Mouse (Mus musculus) urinary bladder, postnatal 25 days (tissue): ENCODE results near the gene Il17a.
A peak's percentile ranks its signal among the peaks of the same experiment; 100 is the strongest.
"Not testable (repeated sequence)": the region's sequence is repeated elsewhere in the genome, so short reads cannot be mapped to it uniquely, and the experiment has no call there.

Experiments
- DNase-seq: peaks from one replicate; pipeline ENCODE4 v3.0.0; 2022; ENCODE audit warnings: low spot score

The Il17a gene

DNA sequence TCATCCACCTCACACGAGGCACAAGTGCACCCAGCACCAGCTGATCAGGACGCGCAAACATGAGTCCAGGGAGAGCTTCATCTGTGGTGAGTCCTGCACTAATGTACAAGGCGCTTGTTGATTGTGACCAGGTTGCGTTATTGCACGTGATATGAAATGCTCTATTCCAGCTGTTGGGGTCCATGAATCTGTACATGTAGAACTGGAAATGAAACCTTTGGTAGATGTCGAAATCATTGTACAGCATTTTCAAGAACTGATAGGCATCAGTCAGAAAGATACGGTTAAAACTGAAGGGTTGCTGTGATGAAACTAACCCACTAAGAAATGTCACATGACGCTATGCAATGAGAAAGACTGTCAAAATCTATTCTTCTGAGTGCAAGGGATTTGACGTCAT is at the start of gene Il17a:
Gene Il17a (plus strand): TSS at position 3 of the 400 bp plus-strand sequence.
- no peak for DNase-seq

DNA sequence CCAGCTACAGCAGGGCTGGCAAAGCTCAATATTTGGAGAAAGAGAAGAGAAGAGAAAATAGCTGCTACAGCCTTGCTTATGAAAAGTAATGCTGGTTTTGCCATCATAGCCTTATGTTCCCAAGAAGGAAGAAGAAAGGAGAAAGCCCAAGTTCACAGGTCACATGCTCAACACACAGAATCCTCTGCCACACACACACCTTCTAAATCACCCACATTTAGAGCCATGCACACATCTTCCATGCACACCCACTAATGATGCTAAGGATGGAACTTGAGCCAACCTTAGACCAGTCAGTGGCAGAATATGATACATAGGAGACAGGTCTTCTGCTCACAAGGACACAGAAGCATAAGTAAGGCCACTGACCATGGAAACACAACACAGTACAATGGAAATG is 47.9 kb upstream of the Il17a start:
- no peak for DNase-seq

DNA sequence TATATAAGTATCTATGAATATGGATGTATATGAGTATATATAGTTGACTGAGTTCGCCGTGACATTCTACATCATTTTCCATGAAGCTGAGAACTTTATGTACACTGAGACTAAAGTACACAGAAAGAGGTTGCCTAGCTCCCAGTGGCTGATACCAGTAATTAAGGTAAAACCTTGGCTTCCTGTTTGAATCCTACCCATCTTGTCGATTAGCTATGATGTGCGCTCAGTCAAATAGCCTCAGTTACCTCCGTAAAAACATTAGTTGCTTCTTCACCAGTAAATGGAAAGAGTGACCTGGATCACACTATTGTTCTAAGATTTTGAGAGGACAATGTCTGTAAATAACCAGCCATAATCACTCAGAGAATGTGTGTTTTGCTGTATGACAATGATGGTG is 47.3 kb upstream of the Il17a start:
- DNase-seq, result no peak

DNA sequence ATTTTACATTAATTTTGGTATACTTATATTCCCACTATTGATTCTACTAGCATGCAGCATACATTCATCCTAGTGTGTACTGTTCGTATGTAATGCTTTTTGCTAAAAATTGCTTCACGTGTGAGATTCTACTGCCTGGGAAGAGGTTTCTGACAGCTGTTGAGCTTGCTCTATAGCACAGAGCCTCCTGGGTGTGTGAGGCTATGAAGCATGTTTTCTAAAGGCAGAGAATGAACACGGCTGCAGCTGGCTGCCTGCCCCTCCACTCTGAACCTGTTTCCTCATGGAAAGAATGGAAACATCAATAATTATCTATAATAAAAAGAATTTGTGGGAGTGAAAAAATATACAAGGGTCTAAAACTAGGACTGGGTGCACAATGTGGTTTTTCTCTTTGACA is 46.9 kb upstream of the Il17a start:
- no peak for DNase-seq

DNA sequence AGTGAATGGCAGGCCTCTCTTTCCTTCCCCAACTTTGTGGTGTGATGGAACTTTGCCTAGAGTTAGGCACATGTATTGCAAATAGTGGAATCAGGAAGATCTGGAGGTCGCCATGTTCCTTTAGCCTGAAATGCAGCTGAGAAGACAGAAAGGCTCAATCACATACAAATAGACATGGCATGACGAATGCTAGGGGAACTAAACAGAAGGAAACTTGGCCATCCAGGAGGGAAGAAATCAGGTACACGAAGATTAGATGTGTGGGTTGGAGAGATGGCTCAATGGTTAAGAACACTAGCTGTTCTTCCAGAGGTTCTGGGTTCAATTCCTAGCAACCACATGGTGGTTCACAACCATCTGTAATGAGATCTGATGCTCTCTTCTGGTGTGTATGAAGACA is 46.3 kb upstream of the Il17a start:
- no peak for DNase-seq

DNA sequence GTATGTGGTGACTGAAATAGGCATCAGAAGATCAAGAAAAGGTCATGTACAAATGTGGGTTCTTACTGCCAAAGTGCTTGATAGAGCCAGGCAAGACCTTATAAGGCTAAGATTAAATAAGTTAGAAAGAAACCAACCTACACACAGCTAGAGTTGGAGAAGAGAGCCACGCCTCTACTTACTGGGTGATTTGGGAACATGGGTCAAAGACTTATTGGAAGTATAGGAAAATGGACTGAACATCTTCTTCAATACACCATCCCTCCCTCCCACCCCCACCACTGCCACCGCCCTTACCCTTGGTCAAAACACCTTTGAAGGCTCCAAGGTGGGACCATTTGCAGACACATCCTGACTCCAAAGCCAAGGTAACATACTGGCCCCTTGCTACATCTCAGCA is 45.3 kb upstream of the Il17a start:
- no peak for DNase-seq

DNA sequence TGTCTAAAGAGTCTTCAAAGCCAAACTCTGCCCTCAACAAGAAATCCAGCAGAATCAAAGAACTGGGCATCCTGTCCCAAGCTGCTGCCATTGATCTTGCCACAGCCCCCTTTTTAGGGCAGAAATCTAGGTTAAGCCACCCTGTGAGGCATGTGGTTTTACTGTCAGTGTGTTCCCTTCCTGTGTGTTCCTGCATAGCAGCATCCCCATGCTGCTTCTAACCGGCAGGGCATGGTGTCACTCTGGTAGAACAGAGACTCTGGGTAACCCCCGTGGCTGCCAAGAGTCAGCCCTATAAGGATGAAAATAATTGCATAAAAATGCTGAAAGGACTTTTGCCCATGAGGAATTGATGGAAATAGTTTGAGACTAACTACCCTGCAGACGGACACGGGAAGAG is 44.8 kb upstream of the Il17a start:
- DNase-seq, result no peak

DNA sequence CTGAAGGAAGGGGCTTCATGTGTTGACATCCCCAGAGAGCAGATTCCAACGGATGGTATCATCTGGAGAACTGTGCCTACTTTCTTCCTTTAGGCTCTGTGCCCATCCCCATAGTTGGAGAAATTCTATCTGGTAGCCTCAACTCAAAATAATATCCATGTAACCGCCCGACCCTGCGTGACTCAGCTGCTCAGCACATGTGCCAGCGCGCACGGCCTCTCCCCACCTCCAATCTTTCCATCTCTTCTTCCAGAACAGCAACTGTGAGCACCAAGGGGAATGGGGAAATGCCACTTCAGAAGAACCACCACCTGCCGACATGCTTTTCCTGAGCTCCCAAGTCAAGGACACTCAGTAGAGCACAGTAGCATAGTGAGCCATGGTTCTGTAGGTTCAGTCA is 39.4 kb upstream of the Il17a start:
- DNase-seq, result peak; percentile 5

DNA sequence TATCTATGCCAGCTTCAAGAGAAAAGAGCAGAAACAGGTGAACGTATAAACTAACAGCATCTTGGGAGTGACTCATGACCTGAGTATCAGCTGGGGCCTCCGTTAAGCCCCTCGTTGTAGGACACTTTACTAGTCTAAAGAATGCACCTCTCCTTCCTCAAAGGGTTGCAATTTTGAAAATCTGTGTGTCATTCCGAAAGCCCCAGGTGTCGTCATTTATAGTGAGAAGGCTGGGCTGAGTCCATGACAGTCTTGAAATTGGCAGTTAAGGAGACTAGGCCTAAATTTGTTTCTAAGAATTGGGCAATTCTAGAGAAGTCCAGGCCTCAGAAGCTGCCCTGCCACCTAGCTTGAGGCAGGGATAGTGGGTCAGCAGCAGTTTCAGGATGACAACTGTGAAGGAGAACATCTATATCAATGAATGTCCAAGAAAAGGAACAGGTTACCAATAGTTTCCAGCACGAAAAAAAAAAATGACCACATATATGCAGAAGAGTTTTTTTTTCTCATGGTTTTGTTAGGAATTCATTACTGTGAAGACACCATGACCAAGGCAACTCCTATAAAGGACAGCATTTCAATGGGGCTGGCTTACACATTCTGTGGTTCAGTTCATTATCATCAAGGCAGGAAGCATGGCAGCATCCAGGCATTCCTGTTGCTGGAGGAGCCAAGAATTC is 36.9 kb upstream of the Il17a start:
- no peak for DNase-seq

DNA sequence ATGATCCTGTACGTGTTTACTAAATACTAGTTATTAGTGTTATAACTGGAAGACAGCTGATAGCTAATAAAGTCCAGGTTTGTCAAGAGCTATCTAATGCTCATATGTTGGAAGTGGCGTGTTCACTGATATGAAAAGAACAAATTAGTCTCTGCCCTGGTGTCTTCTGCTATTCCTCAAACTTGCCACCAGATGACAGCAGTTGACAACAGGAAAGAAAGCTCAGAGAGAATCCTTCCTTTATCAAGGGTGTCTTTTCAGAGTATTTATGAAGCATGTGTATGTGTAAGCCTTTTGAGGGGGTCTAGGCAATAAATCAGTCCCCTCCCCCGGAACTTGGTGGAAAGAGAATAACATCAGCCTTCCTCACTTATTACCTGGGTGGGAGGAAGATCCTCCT is 30.7 kb upstream of the Il17a start:
- DNase-seq, result no peak

DNA sequence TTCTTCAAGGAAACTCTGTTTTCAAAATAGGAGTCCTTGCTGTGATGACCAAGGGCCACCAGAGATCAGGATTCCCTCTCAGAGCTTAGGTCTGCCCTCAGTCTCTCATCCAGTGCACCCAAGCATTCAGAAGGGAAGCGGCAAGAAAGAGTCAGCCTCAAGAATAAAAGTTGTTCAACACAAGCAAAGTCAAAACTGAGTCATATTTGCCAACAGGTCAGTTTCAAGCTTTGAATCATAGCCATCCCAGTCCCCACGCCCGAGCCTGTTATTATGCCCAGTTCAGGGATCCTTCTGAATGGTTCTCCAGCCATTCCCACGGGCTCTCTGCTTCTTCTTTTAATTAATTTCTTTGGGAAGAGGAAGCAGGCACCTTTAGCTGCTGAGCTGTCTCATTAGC is 5.9 kb downstream of the Il17a start:
- no peak for DNase-seq

DNA sequence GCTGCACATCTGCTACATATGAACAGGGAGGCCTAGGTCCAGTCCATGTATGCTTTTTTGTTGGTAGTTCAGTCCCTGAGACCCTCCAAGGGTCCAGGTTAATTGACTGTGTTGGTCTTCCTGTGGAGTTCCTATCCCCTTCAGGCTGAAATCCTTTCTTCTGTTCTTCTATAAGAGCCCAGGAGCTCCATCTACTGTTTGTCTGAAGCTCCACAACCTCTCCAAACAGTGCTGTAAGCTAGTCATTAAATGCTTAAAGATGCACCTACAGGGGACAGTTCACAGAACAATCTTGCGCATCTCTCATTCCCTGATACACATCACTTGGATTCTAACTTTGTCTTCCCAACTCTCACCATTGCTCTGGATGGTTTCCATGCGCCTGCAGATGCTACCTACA is 7.8 kb downstream of the Il17a start:
- DNase-seq, result no peak

DNA sequence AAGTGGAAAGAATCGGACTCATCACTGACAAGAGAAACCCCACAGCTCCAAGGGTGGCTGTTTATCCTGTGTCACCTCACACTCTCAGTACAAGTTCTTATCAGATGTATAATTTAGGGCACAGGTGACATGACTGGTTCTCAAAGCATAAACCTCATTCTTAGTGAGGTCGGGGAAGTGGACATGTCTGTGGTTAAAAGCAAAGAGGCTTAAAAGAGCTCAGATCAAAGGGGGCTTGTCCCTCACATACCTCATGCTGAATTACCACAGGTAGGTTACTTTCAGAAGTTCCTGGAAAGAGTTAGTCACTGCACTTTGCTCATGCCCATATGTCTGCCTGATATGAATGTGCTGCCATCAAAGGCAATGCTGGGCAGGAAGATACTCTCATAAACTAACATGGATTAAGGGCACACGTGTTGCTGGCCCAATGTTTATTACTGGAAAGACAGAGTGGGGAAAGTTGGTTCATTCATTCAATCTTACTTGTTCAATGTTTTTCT is 9.8 kb downstream of the Il17a start:
- DNase-seq, result no peak

DNA sequence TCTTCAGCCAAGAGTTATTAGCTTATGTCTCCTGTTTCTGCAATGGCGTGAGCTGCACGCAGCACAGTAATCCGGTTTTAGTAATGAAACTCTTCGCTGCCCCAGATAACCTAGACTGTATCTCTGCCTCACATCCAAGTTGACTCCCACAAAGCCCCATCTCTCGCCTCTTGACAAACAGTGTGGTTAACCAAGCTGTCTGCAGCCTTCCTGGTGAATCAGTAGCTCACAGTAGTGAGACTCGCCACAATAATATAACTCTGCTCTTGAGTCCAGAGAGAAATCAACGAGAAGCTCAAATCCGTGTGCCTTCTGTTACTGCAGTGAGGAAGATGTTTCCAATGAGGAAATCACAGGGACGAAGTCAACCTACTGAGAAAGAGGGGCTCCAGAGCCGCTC is 23.7 kb downstream of the Il17a start:
- no peak for DNase-seq

DNA sequence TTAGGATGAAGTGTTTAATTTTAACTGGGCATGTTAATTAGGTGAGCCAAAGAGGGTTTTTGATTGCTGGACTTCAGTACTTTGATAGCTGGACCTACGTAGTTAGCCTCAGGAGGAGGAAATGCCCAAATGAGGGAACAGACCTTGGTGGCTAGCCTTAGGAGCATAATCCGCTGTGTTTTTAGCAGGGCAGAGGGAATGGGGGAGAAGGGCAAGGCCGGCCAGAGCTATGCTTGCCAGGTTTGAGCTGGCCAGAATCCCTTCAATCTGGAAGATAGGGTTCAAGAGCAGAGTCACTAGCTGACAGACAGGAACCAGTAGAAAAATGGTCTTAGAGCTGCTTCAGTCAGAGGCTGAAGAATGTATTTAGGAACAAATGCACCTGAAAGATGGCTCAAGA is 26.9 kb downstream of the Il17a start:
- no peak for DNase-seq

DNA sequence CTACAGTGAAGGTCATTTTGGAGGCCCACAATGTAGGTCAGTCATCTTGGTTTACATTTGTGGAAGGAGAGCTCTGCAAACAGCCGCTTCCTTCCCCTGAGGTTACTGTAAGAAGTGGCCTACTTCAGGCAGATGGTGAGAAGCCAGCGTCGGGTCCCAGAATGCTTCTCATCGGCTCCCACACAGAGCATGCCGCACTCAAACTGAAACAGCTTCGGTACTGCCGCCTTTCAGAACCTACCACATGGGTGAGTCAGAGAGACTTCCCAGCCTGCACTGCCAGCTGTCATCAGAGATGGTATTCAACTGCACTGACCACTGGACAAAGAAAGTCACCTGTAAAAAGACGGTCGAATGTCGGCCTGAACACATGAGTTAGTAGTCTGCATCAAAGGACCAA is 29.1 kb downstream of the Il17a start:
- DNase-seq, result no peak

DNA sequence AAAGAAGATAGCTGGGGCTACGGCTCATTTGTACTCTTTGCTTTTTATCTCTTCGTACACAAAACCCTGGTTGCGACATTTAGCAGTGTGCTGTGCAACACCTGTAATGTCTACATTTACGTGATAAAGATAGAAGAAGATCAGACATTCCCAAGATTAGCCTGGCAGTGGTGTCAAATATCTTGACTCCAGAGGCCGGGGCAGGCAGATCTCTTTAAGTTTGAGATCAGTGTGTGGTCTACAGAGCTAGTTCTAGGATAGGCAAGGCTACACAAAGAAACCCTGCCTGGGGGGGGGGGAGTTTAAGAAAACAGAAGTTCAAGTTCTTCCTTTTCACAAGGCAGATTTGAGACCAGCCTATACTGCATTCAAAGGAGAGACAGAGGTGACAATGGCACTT is 29.6 kb downstream of the Il17a start:
- no peak for DNase-seq

DNA sequence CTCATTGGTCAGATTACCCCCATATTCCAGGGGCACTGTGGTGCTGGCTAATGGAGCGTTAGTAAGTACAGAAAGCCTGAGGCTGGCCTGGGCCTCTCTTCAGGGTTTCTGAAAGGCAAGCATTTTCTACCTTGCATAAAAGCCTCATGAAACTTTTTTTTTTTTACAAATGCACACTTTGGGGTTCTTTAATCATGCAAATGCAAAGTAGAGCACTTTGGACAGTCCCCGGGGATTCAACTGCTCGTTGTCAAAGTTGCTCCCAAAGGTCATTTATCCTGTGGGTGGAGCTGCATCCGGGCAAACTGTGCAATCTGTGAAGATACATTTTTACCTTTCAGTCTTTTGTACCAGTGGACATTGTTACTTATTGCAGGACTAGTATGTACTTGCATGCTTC is 30.7 kb downstream of the Il17a start:
- DNase-seq, result no peak

DNA sequence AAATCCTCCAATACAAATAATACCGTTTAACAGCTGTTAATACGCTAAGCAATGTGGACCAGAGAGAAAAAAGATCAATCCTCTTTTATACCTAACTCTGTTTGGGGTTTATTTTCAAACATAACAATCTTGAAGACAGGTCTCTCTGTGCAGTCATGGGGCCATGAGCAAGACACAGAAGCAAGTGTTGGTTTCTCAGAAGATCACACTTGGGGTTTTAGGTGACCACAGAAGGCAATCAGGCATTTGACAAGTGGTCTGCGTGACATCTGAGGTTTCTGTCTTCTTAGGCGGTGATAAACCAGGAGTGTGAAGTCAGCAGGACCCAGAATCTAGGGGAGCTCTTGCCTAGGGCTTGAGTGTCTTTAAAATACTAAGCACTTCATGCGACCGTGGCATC is 35.8 kb downstream of the Il17a start:
- no peak for DNase-seq

DNA sequence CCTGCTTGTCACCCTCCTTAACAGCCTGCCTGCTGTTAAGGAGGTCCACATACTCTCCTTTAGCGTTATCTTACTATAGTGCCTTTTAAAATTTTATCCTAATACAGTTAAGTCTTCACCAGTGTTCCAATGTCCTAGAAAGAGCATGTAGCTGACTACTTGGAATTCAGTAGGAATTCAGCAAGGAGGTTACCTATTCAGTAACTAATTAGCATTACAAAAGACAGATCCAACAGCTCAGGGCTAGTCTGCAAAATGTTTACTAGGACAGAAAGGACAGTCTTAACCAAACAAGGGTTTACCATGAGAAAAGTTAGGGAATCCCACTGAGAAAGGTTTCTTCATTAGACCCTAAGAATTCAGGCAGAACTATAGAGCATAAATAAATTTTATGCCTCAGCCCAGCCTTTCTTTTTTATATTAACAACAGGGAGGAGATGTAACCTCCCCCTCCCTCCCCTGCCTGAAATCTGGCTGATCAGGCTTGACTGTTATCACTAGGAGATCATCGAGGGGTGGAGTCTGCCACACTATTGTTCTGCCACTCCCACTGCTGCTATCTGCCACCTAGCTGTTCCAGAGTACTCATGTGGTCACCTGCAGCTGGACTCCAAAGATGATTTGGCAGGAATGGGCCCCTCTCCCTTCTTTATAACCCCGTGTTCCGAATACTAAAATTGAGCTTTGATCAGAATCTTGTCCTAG is 43.5 kb downstream of the Il17a start:
- not testable (repeated sequence) for DNase-seq

DNA sequence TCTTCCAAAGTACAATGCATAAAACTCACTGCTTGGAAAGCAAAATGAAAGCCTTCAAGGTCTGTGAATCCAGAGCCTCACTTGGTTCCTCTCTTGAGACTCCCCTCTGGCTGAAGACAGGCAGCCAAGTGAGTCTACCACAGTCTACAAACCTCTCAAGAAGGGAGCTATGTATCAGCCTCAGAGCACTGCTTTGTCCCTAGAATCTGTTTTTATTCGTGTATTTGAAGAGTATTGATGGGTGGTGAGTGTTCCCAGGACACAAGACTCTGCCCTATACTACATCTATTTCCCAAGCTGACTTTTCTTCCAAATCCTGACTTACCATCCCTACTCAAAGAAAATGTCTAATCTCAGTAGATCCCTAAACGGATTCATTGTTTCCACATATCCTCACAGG is 47.7 kb downstream of the Il17a start:
- DNase-seq, result no peak
